Mouse (Mus musculus): ENCODE data around the gene Paqr7.
A peak's percentile ranks its signal among the peaks of the same experiment; 100 is the strongest.

Gene Paqr7

GRCm38 (mm10) chr4:134505303-134505789 is 8.8 kb downstream of the Paqr7 start:
- no peak for DNase-seq

- DNase-seq, result peak; percentile 74
Measured at GRCm38 (mm10) chr4:134505966-134506594, 9.6 kb downstream of the Paqr7 start.

- peak; percentile 88 for DNase-seq
Measured at GRCm38 (mm10) chr4:134506713-134507112, 10.2 kb downstream of the Paqr7 start.

- no peak for DNase-seq
Measured at GRCm38 (mm10) chr4:134510396-134510795, 13.9 kb downstream of the Paqr7 start.

GRCm38 (mm10) chr4:134510845-134511411 is 14.4 kb downstream of the Paqr7 start, which contains the start of gene Aunip:
Gene Aunip (plus strand): TSS chr4:134510999.
- DNase-seq, result peak; percentile 98

- no peak for DNase-seq
Measured at GRCm38 (mm10) chr4:134511730-134512129, 15.2 kb downstream of the Paqr7 start.

GRCm38 (mm10) chr4:134512798-134513197 is 16.3 kb downstream of the Paqr7 start:
- DNase-seq, result peak; percentile 96

GRCm38 (mm10) chr4:134514309-134514930 is 17.9 kb downstream of the Paqr7 start:
- no peak for DNase-seq

- no peak for DNase-seq
Measured at GRCm38 (mm10) chr4:134515614-134516013, 19.1 kb downstream of the Paqr7 start.

- peak; percentile 96 for DNase-seq
Measured at GRCm38 (mm10) chr4:134516981-134517380, 20.5 kb downstream of the Paqr7 start.

GRCm38 (mm10) chr4:134517719-134518118 is 21.2 kb downstream of the Paqr7 start:
- DNase-seq, result no peak

- DNase-seq, result no peak
Measured at GRCm38 (mm10) chr4:134518541-134518940, 22.0 kb downstream of the Paqr7 start.

GRCm38 (mm10) chr4:134519281-134519680 is 22.8 kb downstream of the Paqr7 start:
- no peak for DNase-seq

- DNase-seq, result no peak
Measured at GRCm38 (mm10) chr4:134523447-134523846, 26.9 kb downstream of the Paqr7 start.

GRCm38 (mm10) chr4:134525806-134526205 is 29.3 kb downstream of the Paqr7 start:
- DNase-seq, result no peak

- no peak for DNase-seq
Measured at GRCm38 (mm10) chr4:134526220-134526619, 29.7 kb downstream of the Paqr7 start.

GRCm38 (mm10) chr4:134532928-134533327 is 36.4 kb downstream of the Paqr7 start:
- DNase-seq, result no peak

- peak; percentile 91 for DNase-seq
Measured at GRCm38 (mm10) chr4:134533421-134533820, 36.9 kb downstream of the Paqr7 start.

GRCm38 (mm10) chr4:134534124-134534886 is 37.8 kb downstream of the Paqr7 start:
- peak; percentile 97 for DNase-seq

- peak; percentile 100 for DNase-seq
Measured at GRCm38 (mm10) chr4:134534932-134535786, 38.7 kb downstream of the Paqr7 start, which contains the start of gene Mtfr1l. Gene Mtfr1l (minus strand): TSS chr4:134535387.

- no peak for DNase-seq
Measured at GRCm38 (mm10) chr4:134535787-134536151, 39.3 kb downstream of the Paqr7 start.

- DNase-seq, result peak; percentile 88
Measured at GRCm38 (mm10) chr4:134538997-134539580, 42.6 kb downstream of the Paqr7 start.
